Mouse (Mus musculus) bone marrow, adult 2 months (tissue): ENCODE measurements around the gene Ncf1. TPM values are rescaled to one million over a fixed set of nuclear protein-coding genes. Genes with fewer than 3 reads are reported as not detected.

Experiments used
- H3K27ac ChIP-seq: fragments of 200-500 bp; 2 replicates; pipeline ENCODE4 v1.5.1; 2012; ENCODE audit warnings: low read depth, mild to moderate bottlenecking, control low read depth, inconsistent platforms, low read length; ENCODE audit not compliant: control insufficient read depth, poor library complexity, insufficient read depth
- H3K4me1 ChIP-seq: fragments of 200-500 bp; 2 replicates; pipeline ENCODE4 v1.6.1; 2011; ENCODE audit warnings: low read length; ENCODE audit not compliant: control insufficient read depth, insufficient read depth
- H3K4me3 ChIP-seq: fragments of 200-500 bp; replicated peaks from 2 replicates; pipeline ENCODE3; 2011; ENCODE audit warnings: mild to moderate bottlenecking, low read depth, low read length, control low read depth; ENCODE audit not compliant: control insufficient read depth
- CTCF ChIP-seq: fragments of 200-500 bp; IDR thresholded peaks from 2 replicates; pipeline ENCODE4 v1.5.1; 2011; ENCODE audit warnings: low read length, control low read depth; ENCODE audit not compliant: control insufficient read depth, insufficient read depth
- POLR2A ChIP-seq: fragments of 200-500 bp; IDR thresholded peaks from 2 replicates; pipeline ENCODE4 v1.6.1; 2011; ENCODE audit warnings: low read depth, mild to moderate bottlenecking, control low read depth, low read length, borderline replicate concordance; ENCODE audit not compliant: control insufficient read depth
- WGBS: fragments of 180-500 bp; shearing (Covaris S2); methylation state at CpG from one replicate; pipeline ENCODE4 v1.1.7; 2018; 5-methylcytosine and 5-hydroxymethylcytosine counted together
- polyA plus RNA-seq: library from polyadenylated mRNA; stranded (reverse); fragments of >200 nt; gene quantifications from 2 replicates; pipeline ENCODE4 v1.2.4, GENCODE M21; 2011; ENCODE audit warnings: low replicate concordance; ENCODE audit not compliant: missing spikeins, insufficient read depth, insufficient read length

Gene Ncf1
- polyA plus RNA-seq, 1 experiment: 222 TPM

DNA sequence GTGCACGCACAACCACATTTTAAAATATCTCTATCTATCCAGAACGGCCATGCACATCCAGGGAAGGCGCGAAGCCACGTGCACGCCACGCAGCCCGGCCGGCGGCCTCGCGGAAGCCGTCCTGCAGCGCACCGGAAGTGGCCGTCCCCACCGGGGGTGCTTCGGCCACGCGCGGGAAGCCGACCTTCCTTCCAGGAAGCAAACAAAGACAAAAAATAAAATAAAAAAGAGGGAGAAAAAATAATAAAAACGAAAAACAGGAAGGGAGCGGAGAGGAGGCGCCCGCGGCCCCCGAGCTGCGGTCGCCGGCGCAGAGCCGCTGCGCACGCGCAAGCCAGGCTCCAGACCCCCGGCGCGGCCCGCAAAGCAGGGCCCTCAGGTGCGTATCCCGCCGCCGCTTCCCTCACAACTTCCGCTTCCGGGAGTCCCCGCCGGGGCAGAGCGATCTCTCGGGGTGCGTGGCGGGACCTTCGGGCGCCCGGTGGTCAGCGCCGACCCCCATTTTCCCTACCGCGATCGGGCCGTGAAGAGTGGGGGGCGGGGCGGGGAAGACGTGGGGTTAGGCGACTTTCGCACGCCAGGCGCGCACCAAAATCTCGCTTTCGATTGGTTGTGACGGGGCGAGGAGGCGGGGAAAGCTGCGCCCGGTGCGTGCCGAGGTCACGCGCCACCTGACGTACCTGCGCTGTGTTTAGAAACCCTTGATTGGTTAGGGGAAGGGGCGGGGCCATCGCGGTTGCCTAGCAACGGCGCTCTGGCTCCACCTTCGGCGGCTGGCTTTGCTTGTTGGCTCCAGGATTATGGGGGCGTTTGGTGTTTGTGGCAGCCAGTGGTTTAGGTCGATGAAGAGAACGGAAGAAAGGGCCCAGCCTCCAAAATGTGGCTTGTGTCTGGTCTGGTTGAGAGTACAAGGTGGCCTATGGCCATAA lies 45.3 kb downstream of the Ncf1 start, which contains the start of gene Gtf2ird2:
Gene Gtf2ird2, plus strand, starts transcription at position 140 of the 929 bp plus-strand sequence.
- peak within 1 kb of the TSS; percentile 95 for H3K27ac ChIP-seq
- TF ChIP-seq CTCF (no peak; the same call in 1 of the 2 replicates), POLR2A (peak; percentile 17; the same call in 1 of the 2 replicates)
- H3K4me1 ChIP-seq: peaks cover 2% of the 10 kb centered on the region; the same call in 1 of the 2 replicates
- H3K4me3 ChIP-seq: peak within 1 kb of the TSS; percentile 86
- WGBS: under 1% methylated on average over 92 of the region's 92 CpGs

DNA sequence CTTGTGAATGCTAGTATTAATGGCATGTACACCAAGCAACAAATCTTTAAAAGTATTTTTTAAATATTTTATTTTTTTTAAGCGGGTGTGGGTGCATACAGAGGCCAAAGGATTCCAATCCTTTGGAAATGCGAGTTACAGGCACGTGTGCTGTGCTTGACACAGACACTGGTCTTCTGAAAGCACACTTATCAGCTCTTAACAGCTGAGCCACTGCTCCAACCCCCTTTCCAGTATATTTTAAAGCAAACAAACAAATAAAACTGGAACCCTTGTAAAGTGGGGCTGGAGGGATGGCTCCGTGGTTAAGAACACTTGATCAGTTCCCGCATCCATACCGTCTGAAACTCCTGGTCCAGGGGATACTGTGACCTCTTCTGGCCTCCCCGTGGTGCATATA lies 46.3 kb downstream of the Ncf1 start:
- peak overlapping the region; percentile 86 for H3K4me3 ChIP-seq
- H3K4me1 ChIP-seq: peaks cover 2% of the 10 kb centered on the region; the same call in 1 of the 2 replicates
- no peak overlapping the region for H3K27ac ChIP-seq
- WGBS: 31% methylated on average over 7 of the region's 7 CpGs
- TF ChIP-seq CTCF (no peak), POLR2A (no peak)

DNA sequence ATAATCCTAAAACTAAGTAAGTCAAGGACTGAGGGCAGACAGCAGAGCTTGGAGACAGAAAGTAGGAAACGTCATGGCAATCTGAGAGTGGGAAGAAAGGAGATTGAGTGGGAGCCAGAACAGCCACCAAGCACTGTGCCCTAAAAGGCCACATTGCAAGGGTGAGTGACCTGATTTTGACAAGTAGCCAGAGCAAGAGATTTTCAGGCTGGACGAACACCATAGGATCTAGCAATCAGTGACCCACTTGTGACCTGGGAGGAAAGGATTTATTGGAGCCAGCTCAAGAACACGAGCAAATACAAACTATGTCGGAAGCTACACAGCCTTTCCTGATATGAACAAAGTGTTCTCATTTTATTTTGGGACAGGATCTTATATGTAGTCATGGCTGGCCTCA lies 46.7 kb downstream of the Ncf1 start:
- no peak overlapping the region for H3K4me3 ChIP-seq
- TF ChIP-seq CTCF: no peak
- TF ChIP-seq POLR2A: no peak
- 56% methylated on average over 4 of the region's 4 CpGs for WGBS
- no peak overlapping the region for H3K27ac ChIP-seq
- H3K4me1 ChIP-seq: peaks cover 2% of the 10 kb centered on the region; the same call in 1 of the 2 replicates

DNA sequence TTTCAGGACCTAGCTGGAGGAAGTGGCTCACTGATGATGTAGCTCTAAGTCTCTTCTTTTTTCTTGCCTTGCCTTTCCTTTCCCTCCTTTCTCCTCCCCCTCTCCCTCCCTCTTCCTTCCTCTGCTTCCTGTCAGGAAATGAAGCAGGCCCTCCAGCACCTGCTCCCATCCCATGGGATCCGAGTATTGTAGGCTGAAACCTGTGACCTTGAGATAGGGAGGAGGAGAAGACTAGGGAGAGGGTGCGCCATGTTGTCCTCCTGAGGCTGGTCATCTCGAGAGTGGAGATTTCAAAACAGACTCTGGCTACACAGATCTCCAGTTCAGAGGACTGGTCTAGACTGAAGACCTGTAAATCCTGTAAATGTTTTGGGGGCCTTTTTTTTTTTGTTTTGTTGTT lies 47.3 kb downstream of the Ncf1 start:
- TF ChIP-seq CTCF (no peak), POLR2A (no peak)
- Histone ChIP-seq H3K4me3 (no peak overlapping the region), H3K27ac (no peak overlapping the region), H3K4me1 (peaks cover 2% of the 10 kb centered on the region; the same call in 1 of the 2 replicates)
- WGBS: 47% methylated on average over 3 of the region's 3 CpGs

DNA sequence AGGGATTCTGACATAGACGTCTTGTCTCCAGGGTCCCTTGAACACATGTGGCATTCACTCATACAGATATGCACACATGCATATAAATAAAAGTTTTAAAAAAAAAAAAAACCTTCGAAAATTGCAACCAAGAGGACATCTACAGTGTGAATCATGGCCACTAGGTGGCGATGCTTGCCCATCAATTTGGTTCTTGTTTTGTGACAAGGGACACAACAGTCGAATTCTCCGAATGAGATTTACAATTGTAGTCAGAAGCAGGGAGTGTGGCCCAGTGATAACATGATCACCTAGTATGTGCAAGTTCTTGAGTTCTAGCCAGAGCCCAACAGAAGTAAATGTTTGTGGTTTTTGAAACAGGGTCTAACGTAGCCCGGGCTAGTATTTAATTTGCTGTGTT lies 49.6 kb downstream of the Ncf1 start:
- Histone ChIP-seq H3K4me1 (peaks cover 2% of the 10 kb centered on the region; the same call in 1 of the 2 replicates), H3K27ac (no peak overlapping the region), H3K4me3 (no peak overlapping the region)
- 6% methylated on average over 7 of the region's 7 CpGs for WGBS
- no peak for TF ChIP-seq POLR2A
- TF ChIP-seq CTCF: peak; percentile 41

DNA sequence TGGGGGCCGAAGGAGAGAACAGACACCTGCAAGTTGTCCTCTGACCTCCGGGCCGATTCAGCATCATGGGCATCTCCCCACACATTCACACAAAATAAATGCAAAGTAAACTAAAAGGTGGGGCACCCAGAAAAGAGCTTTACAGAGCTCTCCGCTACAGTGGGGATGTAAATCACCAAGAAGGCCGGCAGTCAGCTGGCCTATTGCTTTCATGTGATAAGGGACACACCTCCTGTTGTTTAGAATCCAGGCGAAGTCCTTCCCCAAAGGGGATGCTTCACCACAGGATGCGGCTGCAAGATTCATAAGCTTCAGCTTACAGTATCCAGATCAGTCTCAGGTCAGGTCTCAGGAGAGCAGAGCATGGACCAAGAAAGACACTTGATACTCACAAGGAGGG lies 50.9 kb downstream of the Ncf1 start:
- H3K4me1 ChIP-seq: peaks cover 2% of the 10 kb centered on the region; the same call in 1 of the 2 replicates
- TF ChIP-seq CTCF: no peak
- TF ChIP-seq POLR2A: no peak

DNA sequence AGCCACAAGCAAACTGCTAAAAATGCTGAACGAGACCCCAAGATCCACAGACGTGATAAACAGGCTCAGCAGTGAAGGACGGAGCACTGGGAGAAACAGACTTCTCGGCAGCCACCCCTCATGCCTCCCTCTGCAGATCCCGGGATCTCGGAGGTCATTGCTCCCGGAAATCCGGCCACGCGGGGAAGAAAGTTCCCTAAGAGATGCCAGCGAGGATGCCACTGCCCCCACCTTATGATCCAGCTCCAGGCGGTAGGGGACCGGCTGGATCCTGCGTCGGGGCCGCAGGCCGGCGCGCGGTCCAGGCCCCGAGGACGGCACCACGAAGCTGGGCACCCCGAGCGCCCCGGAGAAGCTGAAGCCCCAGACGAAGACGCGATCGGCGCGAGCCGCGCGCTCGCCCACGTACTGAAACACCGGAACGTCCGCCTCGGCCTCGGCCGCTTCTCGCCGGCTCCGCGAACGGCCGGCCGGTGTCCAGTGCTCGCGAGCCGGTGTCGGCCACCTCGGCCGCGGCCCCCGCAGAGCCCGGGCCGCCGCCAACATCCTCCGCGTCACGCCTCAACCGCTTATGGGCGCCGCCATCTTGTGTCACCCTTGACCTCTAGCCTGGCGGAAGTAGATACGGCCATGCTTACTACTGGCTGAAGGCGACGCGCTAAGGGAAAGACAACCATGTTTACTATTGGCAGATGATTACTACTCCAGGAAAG lies 53.1 kb downstream of the Ncf1 start, which contains the start of gene Rcc1l:
Gene Rcc1l, minus strand, starts transcription at position 606 of the 713 bp plus-strand sequence.
- TF ChIP-seq CTCF (no peak), POLR2A (peak; percentile 62; the same call in 1 of the 2 replicates)
- 1% methylated on average over 72 of the region's 72 CpGs for WGBS
- no peaks in the 10 kb centered on the region; the same call in 1 of the 2 replicates for H3K4me1 ChIP-seq
- H3K27ac ChIP-seq: no peak within 1 kb of the TSS; the same call in 1 of the 2 replicates
- H3K4me3 ChIP-seq: peak within 1 kb of the TSS; percentile 64

More for the DNA sequence above, 50.9 kb downstream of the Ncf1 start:
- 78% methylated on average over 7 of the region's 7 CpGs for WGBS
- H3K4me3 ChIP-seq: no peak overlapping the region
- no peak overlapping the region for H3K27ac ChIP-seq

DNA sequence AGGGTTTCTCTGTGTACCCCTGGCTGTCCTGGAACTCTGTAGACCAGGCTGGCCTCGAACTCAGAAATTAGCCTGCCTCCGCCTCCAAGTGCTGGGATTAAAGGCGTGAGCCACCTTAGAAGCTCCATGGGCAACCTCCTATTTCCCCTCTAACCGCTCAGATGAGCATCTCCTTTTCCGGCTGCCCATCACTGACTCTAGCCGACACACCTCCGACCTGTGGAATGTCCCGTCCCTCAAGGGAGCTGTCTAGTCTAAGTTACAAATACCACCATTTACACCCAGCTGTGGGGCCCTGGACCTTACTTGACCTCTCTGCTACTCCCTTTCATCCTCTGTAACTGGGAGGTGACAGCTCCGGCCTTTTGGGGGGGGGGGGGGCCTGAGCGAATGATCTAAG lies 53.7 kb downstream of the Ncf1 start:
- Histone ChIP-seq H3K4me1 (no peaks in the 10 kb centered on the region; the same call in 1 of the 2 replicates), H3K4me3 (peak overlapping the region; percentile 64), H3K27ac (no peak overlapping the region)
- TF ChIP-seq CTCF (no peak), POLR2A (no peak)
- 13% methylated on average over 10 of the region's 10 CpGs for WGBS
